Mouse (Mus musculus) liver, embryonic 14.5 days (tissue): ENCODE measurements around the gene Kcnh7. TPM values are rescaled to one million over a fixed set of nuclear protein-coding genes. Genes with fewer than 3 reads are reported as not detected.

Experiments
- ATAC-seq: fragments of 200-750 bp; cut with Nextera tagmentation; 2 replicates; pipeline ENCODE4 v1.8.0; 2017; ENCODE audit warnings: moderate number of reproducible peaks, mild to moderate bottlenecking, moderate library complexity; ENCODE audit not compliant: insufficient read depth
- DNase-seq, 3 experiments: peaks; one replicate each; pipeline ENCODE4 v3.0.0-alpha.2; 2012 to 2013; ENCODE audit warnings: low read depth in 3 of 3, low spot score in 3 of 3
- H3K27ac ChIP-seq: fragments of 300-500 bp; sonication (generic); 2 replicates; pipeline ENCODE4 v1.5.1; 2014; ENCODE audit warnings: moderate library complexity, mild to moderate bottlenecking, control low read depth, inconsistent platforms
- H3K27me3 ChIP-seq: fragments of 300-500 bp; sonication (generic); 2 replicates; pipeline ENCODE4 v1.6.1; 2014; ENCODE audit warnings: mild to moderate bottlenecking, low read length, moderate library complexity; ENCODE audit not compliant: control insufficient read depth, insufficient read depth
- H3K36me3 ChIP-seq: fragments of 300-500 bp; sonication (generic); replicated peaks from 2 replicates; pipeline ENCODE4 v1.6.1; 2014; ENCODE audit warnings: low read depth; ENCODE audit not compliant: control insufficient read depth, insufficient read depth
- H3K4me1 ChIP-seq, 2 experiments: fragments of 200-500 bp in 1 of 2; fragments of 300-500 bp in 1 of 2; sonication (generic) in 1 of 2; replicated peaks; 2 replicates each; pipeline ENCODE4 v1.6.1; 2012 to 2014; ENCODE audit warnings: antibody characterized with exemption in 1 of 2, inconsistent platforms in 1 of 2, low read length in 1 of 2; ENCODE audit not compliant: control insufficient read depth in 2 of 2, insufficient read depth in 2 of 2
- H3K4me2 ChIP-seq: fragments of 300-500 bp; sonication (generic); 2 replicates; pipeline ENCODE4 v1.6.1; 2014; ENCODE audit warnings: low read depth, mild to moderate bottlenecking, control low read depth, moderate library complexity
- H3K4me3 ChIP-seq, 2 experiments: fragments of 200-500 bp in 1 of 2; fragments of 300-500 bp in 1 of 2; sonication (generic) in 1 of 2; 2 replicates each; pipeline ENCODE4 v1.5.1; 2012 to 2014; ENCODE audit warnings: low read depth in 2 of 2, low read length in 2 of 2, mild to moderate bottlenecking in 2 of 2, control low read depth in 1 of 2, inconsistent platforms in 1 of 2, moderate library complexity in 1 of 2; ENCODE audit not compliant: insufficient read depth in 1 of 2
- H3K9ac ChIP-seq: fragments of 300-500 bp; sonication (generic); replicated peaks from 2 replicates; pipeline ENCODE4 v1.6.1; 2014; ENCODE audit warnings: mild to moderate bottlenecking, control low read depth, moderate library complexity
- H3K9me3 ChIP-seq: fragments of 300-500 bp; sonication (generic); 2 replicates; pipeline ENCODE4 v1.6.1; 2016; ENCODE audit warnings: low read length, mixed read lengths; ENCODE audit not compliant: control insufficient read depth
- CTCF ChIP-seq: IDR thresholded peaks from 2 replicates; pipeline ENCODE4 v1.5.1; 2016; ENCODE audit warnings: antibody characterized with exemption, low read depth, control low read depth
- EP300 ChIP-seq: IDR thresholded peaks from 2 replicates; pipeline ENCODE4 v1.6.1; 2016; ENCODE audit warnings: antibody characterized with exemption, low read depth
- WGBS: fragments of 180-500 bp; shearing (Covaris S2); extraction: QIAGEN DNeasy Blood & Tissue Kit; methylation state at CpG from one replicate; pipeline ENCODE4 v1.1.7; 2014; ENCODE audit not compliant: insufficient replicate concordance; 5-methylcytosine and 5-hydroxymethylcytosine counted together
- polyA plus RNA-seq, 2 experiments: library from polyadenylated mRNA; depleted of rRNA in 1 of 2; stranded (reverse) in 1 of 2; unstranded in 1 of 2; fragments of >200 nt; fragmentation: Nextera tagmentation in 1 of 2; extraction: Ambion mirVana in 1 of 2; gene quantifications; 2 replicates each; pipeline versions ENCODE4 v1.2.1 to v1.2.3; 2012 to 2014

Kcnh7 gene
- polyA plus RNA-seq, 2 experiments = 0.01 to 0.03 TPM

DNA sequence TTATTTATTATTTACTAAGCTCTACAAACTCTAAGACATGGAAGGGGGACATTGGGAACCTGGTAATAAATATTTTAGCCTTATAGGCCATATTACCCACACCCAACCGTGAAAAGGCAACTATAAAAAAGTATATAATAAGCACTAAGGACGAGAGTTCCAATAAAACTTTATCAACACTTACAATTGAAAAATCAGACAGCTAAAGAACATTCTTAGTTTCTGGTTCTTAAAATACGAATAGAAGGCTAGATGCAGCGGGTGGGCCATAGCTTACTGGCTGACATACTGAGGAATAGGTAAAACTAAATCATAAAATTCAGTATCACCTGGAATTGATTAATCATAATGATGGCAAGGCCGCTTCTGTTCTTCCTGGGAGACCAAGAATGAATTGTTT lies 539.2 kb downstream of the Kcnh7 start:
- Histone ChIP-seq H3K4me3 (peak overlapping the region in 1 of 2 experiments; percentile 64; a peak in 3 of 4 replicates), H3K9me3 (no peaks in the 10 kb centered on the region), H3K27ac (no peak overlapping the region), H3K9ac (peak overlapping the region; percentile 79), H3K4me1 (peaks cover 7 to 9% of the 10 kb centered on the region in 2 experiments), H3K27me3 (no peaks in the 10 kb centered on the region), H3K4me2 (peak overlapping the region; percentile 87), H3K36me3 (no peaks in the 10 kb centered on the region)
- ATAC-seq (no peak), DNase-seq (no peak)
- TF ChIP-seq CTCF = no peak
- TF ChIP-seq EP300 = no peak
- 72% methylated on average over 5 of the region's 5 CpGs for WGBS
